Mouse (Mus musculus) C2C12 (cell line): ENCODE results near the gene Nkiras2.

Experiments used
- CEBPB ChIP-seq: IDR thresholded peaks from one replicate; pipeline ENCODE4 v1.6.1; 2011; ENCODE audit warnings: low read depth, mild to moderate bottlenecking, control low read depth, moderate library complexity
- CTCF ChIP-seq: IDR thresholded peaks from one replicate; pipeline ENCODE4 v1.5.1; 2011; ENCODE audit not compliant: control insufficient read depth, insufficient read depth, insufficient read length
- FOSL1 ChIP-seq: IDR thresholded peaks from one replicate; pipeline ENCODE4 v1.8.0; 2011; ENCODE audit warnings: mild to moderate bottlenecking, low read length; ENCODE audit not compliant: poor library complexity, insufficient read depth, severe bottlenecking
- MAX ChIP-seq: IDR thresholded peaks from one replicate; pipeline ENCODE4 v1.6.1; 2011; ENCODE audit warnings: mild to moderate bottlenecking, control low read depth
- MYOD1 ChIP-seq: IDR thresholded peaks from one replicate; pipeline ENCODE4 v1.6.1; 2011; ENCODE audit warnings: low read depth; ENCODE audit not compliant: control insufficient read depth, insufficient read length
- MYOG ChIP-seq: IDR thresholded peaks from one replicate; pipeline ENCODE4 v1.6.1; 2011; ENCODE audit not compliant: control insufficient read depth, insufficient read length; ENCODE audit errors: extremely low read depth
- USF1 ChIP-seq: IDR thresholded peaks from one replicate; pipeline ENCODE4 v1.6.1; 2011; ENCODE audit warnings: low read depth, mild to moderate bottlenecking, control low read depth, moderate library complexity

DNA sequence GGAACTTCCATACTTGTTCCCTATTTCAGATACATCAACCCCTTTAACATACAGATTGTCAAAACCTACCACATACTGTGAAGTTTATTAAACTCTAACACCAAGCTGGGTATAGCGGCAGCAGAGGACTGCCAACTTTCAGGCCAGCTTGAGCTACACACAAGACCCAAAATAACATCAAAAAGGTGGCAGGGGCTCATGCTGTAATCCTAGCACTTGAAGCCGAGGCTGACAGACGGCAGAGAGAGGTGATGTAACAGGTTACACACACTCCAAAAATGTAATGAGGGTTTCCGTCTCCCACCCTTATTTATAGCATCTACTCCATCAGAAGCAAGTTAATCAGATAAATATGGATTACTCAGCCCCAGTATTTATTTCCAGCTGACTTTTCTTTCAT is 23.5 kb upstream of the Nkiras2 start:
- TF ChIP-seq CTCF (no peak), MYOG (no peak), FOSL1 (no peak), MAX (no peak), MYOD1 (no peak), USF1 (no peak), CEBPB (no peak)
